Mouse (Mus musculus) heart, postnatal 0 days (tissue): ENCODE data around the gene Shc3.

Source experiments
- CTCF ChIP-seq: IDR thresholded peaks from 2 replicates; pipeline ENCODE4 v1.5.1; 2016; ENCODE audit warnings: antibody characterized with exemption, control low read depth, low read depth
- EP300 ChIP-seq: IDR thresholded peaks from 2 replicates; pipeline ENCODE4 v1.6.1; 2016; ENCODE audit warnings: antibody characterized with exemption, low read depth

- TF ChIP-seq EP300 (no peak), CTCF (no peak)
These were observed 104.9 kb downstream of the Shc3 start for GRCm38 (mm10) chr13:51464294-51464693.
